Mouse (Mus musculus) gastrocnemius, adult 8-10 months (tissue): Measurements from ENCODE around the gene Gm8374. TPM values are rescaled to one million over a fixed set of nuclear protein-coding genes. Genes with fewer than 3 reads are reported as not detected.
A peak's percentile ranks its signal among the peaks of the same experiment; 100 is the strongest.
"Not testable (repeated sequence)": the region's sequence is repeated elsewhere in the genome, so short reads cannot be mapped to it uniquely, and the experiment has no call there.

Experiments
- DNase-seq, 2 experiments: peaks; one replicate each; pipeline ENCODE4 v3.0.0; 2022; ENCODE audit warnings: low spot score in 2 of 2
- total RNA-seq, 4 experiments: library from RNA; stranded (reverse); gene quantifications; 2 replicates each; pipeline ENCODE4 v1.2.4; 2022

The Gm8374 gene
- not detected for total RNA-seq

GRCm38 (mm10) chr14:7365034-7365433 is at the start of gene Gm8374:
TSS of gene Gm8374 (minus strand) at chr14:7365134.
- DNase-seq, result not testable (repeated sequence)

DNA sequence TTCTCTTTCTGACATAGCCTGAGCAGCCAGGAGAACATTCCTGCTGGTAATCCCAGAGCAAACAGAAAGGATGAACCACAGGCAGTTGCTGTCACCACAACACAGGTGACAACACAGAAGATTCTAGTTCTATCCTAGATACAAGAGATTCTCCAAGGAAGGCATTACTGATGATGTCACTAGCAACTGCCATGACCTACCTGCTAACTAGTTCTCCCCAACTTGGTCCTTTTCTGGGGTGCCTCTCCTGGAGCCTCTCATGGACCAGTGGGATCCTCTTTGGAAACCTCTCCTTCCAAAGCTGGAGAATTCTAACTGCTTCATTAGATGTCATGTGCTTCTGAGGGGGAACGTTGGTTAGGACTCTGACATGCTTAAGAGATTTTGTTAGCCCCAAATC is 32.6 kb downstream of the Gm8374 start, which contains the start of gene Gm5797:
TSS of gene Gm5797 (minus strand) at position 101 of the 400 bp plus-strand sequence.
- DNase-seq, result not testable (repeated sequence)

- DNase-seq, result not testable (repeated sequence)
Observed at GRCm38 (mm10) chr14:7315093-7315492, 49.8 kb downstream of the Gm8374 start.

DNA sequence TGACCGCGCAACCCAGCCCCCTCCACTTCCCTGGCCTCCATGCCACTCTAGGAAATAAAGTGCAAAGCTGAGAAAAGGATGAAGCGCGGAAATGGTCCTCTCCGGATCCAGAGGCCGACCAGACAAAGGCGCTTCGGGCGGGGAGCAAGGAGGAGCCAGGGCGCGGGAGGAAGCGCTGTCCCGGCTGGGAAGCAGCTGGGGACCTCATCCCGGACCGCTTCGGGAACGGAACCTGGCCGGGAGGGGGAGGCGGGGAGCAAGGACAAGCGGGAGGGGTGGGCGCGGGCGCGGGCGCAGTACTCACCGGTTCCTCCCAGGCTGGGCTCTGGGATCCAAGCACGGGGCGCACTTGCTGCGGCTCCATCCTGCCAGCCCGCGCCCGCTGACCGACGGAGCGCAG is 50.3 kb downstream of the Gm8374 start, which contains the start of gene Gm3739:
TSS of gene Gm3739 (minus strand) at position 389 of the 400 bp plus-strand sequence.
- peak in 1 of 2 experiments; percentile 1 for DNase-seq

Other genes with a start within 250 kb of the Gm8374 start
- gene Gm6676, start 239.7 kb downstream of the Gm8374 start, total RNA-seq, result not detected
- not detected for gene Gm3512, start 190.6 kb downstream of the Gm8374 start, total RNA-seq
- not detected for gene Gm16434, start 170.6 kb downstream of the Gm8374 start, total RNA-seq
- gene Gm3727, start 100.4 kb downstream of the Gm8374 start, total RNA-seq, result not detected
- gene Gm3739, start 50.1 kb downstream of the Gm8374 start, total RNA-seq, result not detected
- gene Gm5797, start 32.7 kb downstream of the Gm8374 start, total RNA-seq, result not detected
- not detected for gene Gm3755, start 85.8 kb upstream of the Gm8374 start, total RNA-seq
- gene Gm3752, start 118.6 kb upstream of the Gm8374 start, total RNA-seq, result under 1 TPM in 1 of 4 experiments, not detected in 3; 0.83 TPM
- under 1 TPM in 2 of 4 experiments, not detected in 2; 0.19 to 0.27 TPM for gene Gm3558, start 203.4 kb upstream of the Gm8374 start, total RNA-seq
- not detected for gene Gm10338, start 230.5 kb upstream of the Gm8374 start, total RNA-seq